8 mouse cellular contexts compared by ENCODE assay signal in genomic region chr3:95929581-95930470, GRCm38 (mm10). TPM values are rescaled to one million over a fixed set of nuclear protein-coding genes. Genes with fewer than 3 reads are reported as not detected.
DNase-seq lines count a peak whose midpoint lies in the region; ATAC-seq and TF ChIP-seq lines count a peak whose summit lies in the region.

No protein-coding gene starts in this region.

- no peak; the same call in 1 of the 2 replicates for TF ChIP-seq CTCF in gastrocnemius, adult 2 months (IDR thresholded peaks at IDR 0.05)
- no peak for TF ChIP-seq CTCF in lung, adult 2 months (IDR thresholded peaks at IDR 0.05; ENCODE audit: insufficient read depth, low read length)

- peaks cover 5% of the 10 kb centered on the region for H3K36me3 ChIP-seq in intestine, embryonic 16.5 days (ENCODE audit: control insufficient read depth, insufficient read depth, low read length)
- peaks cover 4% of the 10 kb centered on the region; the same call in 1 of the 2 replicates for H3K36me3 ChIP-seq in neural tube, embryonic 14.5 days (ENCODE audit: control insufficient read depth, insufficient read depth, low read length)

- WGBS in intestine, embryonic 16.5 days: under 1% methylated on average over 105 of the region's 105 CpGs
- WGBS in lung, adult 2 months: under 1% methylated on average over 105 of the region's 105 CpGs
- WGBS in neural tube, embryonic 14.5 days: under 1% methylated on average over 105 of the region's 105 CpGs

- no peaks in the 10 kb centered on the region for H3K9me3 ChIP-seq in intestine, embryonic 16.5 days (ENCODE audit: control insufficient read depth, low read length)
- H3K9me3 ChIP-seq in neural tube, embryonic 14.5 days (ENCODE audit: control insufficient read depth, low read length): no peaks in the 10 kb centered on the region

- peak overlapping the region; percentile 97 for H3K4me3 ChIP-seq in gastrocnemius, adult 2 months
- peak overlapping the region; percentile 86 for H3K4me3 ChIP-seq in intestine, embryonic 16.5 days (ENCODE audit: low read length)
- peak overlapping the region; percentile 75 for H3K4me3 ChIP-seq in lung, adult 2 months (replicated peaks; ENCODE audit: extremely low read depth, low read depth, low read length)
- peak overlapping the region; percentile 85 for H3K4me3 ChIP-seq in neural tube, embryonic 14.5 days (ENCODE audit: low read depth, low read length)

- ATAC-seq in intestine, embryonic 16.5 days: peak; percentile 45
- ATAC-seq in neural tube, embryonic 14.5 days (ENCODE audit: low read depth): peak; percentile 54

- intact Hi-C loops in gastrocnemius, adult 2 months (cut with DNase I): loop anchor here (2.0 kb wide), 1 partner anchor 21 kb away; no protein-coding TSS in a partner anchor

- peak overlapping the region; percentile 90 for H3K27ac ChIP-seq in gastrocnemius, adult 2 months
- peak overlapping the region; percentile 88 for H3K27ac ChIP-seq in intestine, embryonic 16.5 days (ENCODE audit: low read length)
- peak overlapping the region; percentile 72 for H3K27ac ChIP-seq in neural tube, embryonic 14.5 days (ENCODE audit: low read depth, low read length)

- DNase-seq in layer of hippocampus, postnatal 36 days: peak; percentile 23 to 30
- no peak for DNase-seq in layer of hippocampus, adult 8-10 months (ENCODE audit: low spot score in 2 of 2)
- DNase-seq in cerebellum, postnatal 14 days: peak; percentile 48 to 58
- peak; percentile 64 for DNase-seq in gastrocnemius, adult 2 months
- DNase-seq in lung, adult 2 months: peak; percentile 63
- peak; percentile 28 to 42 for DNase-seq in thymus, adult 18-20 months

- no peak for TF ChIP-seq POLR2A in lung, adult 2 months (IDR thresholded peaks at IDR 0.05; ENCODE audit: borderline replicate concordance, extremely low read depth, low read depth, low read length)

- peak overlapping the region; percentile 85 for H3K9ac ChIP-seq in intestine, embryonic 16.5 days (ENCODE audit: low read depth, low read length)
- H3K9ac ChIP-seq in neural tube, embryonic 14.5 days (replicated peaks; ENCODE audit: low read depth, low read length): peak overlapping the region; percentile 77

- H3K4me1 ChIP-seq in intestine, embryonic 16.5 days (ENCODE audit: control insufficient read depth, insufficient read depth, low read length): peaks cover 10% of the 10 kb centered on the region
- peaks cover 3% of the 10 kb centered on the region for H3K4me1 ChIP-seq in lung, adult 2 months (ENCODE audit: control insufficient read depth, insufficient read depth, low read length)
- no peaks in the 10 kb centered on the region for H3K4me1 ChIP-seq in neural tube, embryonic 14.5 days (ENCODE audit: control insufficient read depth, insufficient read depth, low read length)

- H3K27me3 ChIP-seq in intestine, embryonic 16.5 days (replicated peaks; ENCODE audit: control insufficient read depth, insufficient read depth, low read length): no peaks in the 10 kb centered on the region
- H3K27me3 ChIP-seq in neural tube, embryonic 14.5 days (ENCODE audit: control insufficient read depth, insufficient read depth, low read length): peaks cover 2% of the 10 kb centered on the region; the same call in 1 of the 2 replicates

- peak overlapping the region; percentile 67 for H3K4me2 ChIP-seq in intestine, embryonic 16.5 days (ENCODE audit: low read depth, low read length)
- peak overlapping the region; percentile 67 for H3K4me2 ChIP-seq in neural tube, embryonic 14.5 days (ENCODE audit: low read depth, low read length)

RNA-seq across cellular contexts. Expression of gene Anp32e, which starts 0.8 kb away (rescaled TPM):
- 10 to 100 TPM; 77.4 to 94.7 TPM for total RNA-seq in layer of hippocampus, postnatal 36 days (2021)
- 10 to 100 TPM; 68.6 to 95.5 (median 95.0) TPM for total RNA-seq in layer of hippocampus, adult 8-10 months (2022)
- 10 to 100 TPM; 76.4 to 89.9 TPM for total RNA-seq in gastrocnemius, adult 2 months (2021)
- 140 and 150 TPM in 2 replicates for polyA plus RNA-seq in intestine, embryonic 16.5 days (2015; fragmentation: Nextera tagmentation; extraction: Ambion mirVana)
- 11.4 and 17.4 TPM in 2 replicates for polyA plus RNA-seq in lung, adult 2 months (2012; rRNA removed)
- polyA plus RNA-seq in neural tube, embryonic 14.5 days (2014; fragmentation: Nextera tagmentation; extraction: Ambion mirVana): 36.5 and 55.8 TPM in 2 replicates

RNA-seq across cellular contexts. Expression of gene Car14, which starts 25.3 kb away (rescaled TPM):
- total RNA-seq in layer of hippocampus, postnatal 36 days (2021): 10 to 100 TPM in 1 of 2 experiments, 1 to 10 TPM in 1; 9.0 to 12.2 TPM
- total RNA-seq in layer of hippocampus, adult 8-10 months (2022): 10 to 100 TPM in 3 of 4 experiments, 1 to 10 TPM in 1; 9.8 to 14.4 (median 11.1) TPM
- 100 to 1,000 TPM in 1 of 2 experiments, 10 to 100 TPM in 1; 81.2 to 115 TPM for total RNA-seq in gastrocnemius, adult 2 months (2021)
- 0.76 and 1.1 TPM in 2 replicates for polyA plus RNA-seq in intestine, embryonic 16.5 days (2015; fragmentation: Nextera tagmentation; extraction: Ambion mirVana)
- 28.8 and 36.1 TPM in 2 replicates for polyA plus RNA-seq in lung, adult 2 months (2012; rRNA removed)
- polyA plus RNA-seq in neural tube, embryonic 14.5 days (2014; fragmentation: Nextera tagmentation; extraction: Ambion mirVana): 0.12 and 0.89 TPM in 2 replicates

RNA-seq across cellular contexts. Expression of gene Aph1a, which starts 36.1 kb away (rescaled TPM):
- 10 to 100 TPM; 72.2 to 83.3 TPM for total RNA-seq in layer of hippocampus, postnatal 36 days (2021)
- 10 to 100 TPM; 53.9 to 75.7 (median 70.1) TPM for total RNA-seq in layer of hippocampus, adult 8-10 months (2022)
- 10 to 100 TPM; 41.0 to 50.3 TPM for total RNA-seq in gastrocnemius, adult 2 months (2021)
- polyA plus RNA-seq in intestine, embryonic 16.5 days (2015; fragmentation: Nextera tagmentation; extraction: Ambion mirVana): 47.7 and 55.6 TPM in 2 replicates
- polyA plus RNA-seq in lung, adult 2 months (2012; rRNA removed): 159 and 160 TPM in 2 replicates
- 27.3 and 35.4 TPM in 2 replicates for polyA plus RNA-seq in neural tube, embryonic 14.5 days (2014; fragmentation: Nextera tagmentation; extraction: Ambion mirVana)

RNA-seq across cellular contexts. Expression of gene BC028528, which starts 38.0 kb away (rescaled TPM):
- 1 to 10 TPM; 2.5 to 3.6 TPM for total RNA-seq in layer of hippocampus, postnatal 36 days (2021)
- 10 to 100 TPM in 1 of 4 experiments, 1 to 10 TPM in 3; 2.9 to 11.2 (median 5.9) TPM for total RNA-seq in layer of hippocampus, adult 8-10 months (2022)
- total RNA-seq in gastrocnemius, adult 2 months (2021): 1 to 10 TPM; 1.4 to 2.1 TPM
- polyA plus RNA-seq in intestine, embryonic 16.5 days (2015; fragmentation: Nextera tagmentation; extraction: Ambion mirVana): 18.4 and 19.8 TPM in 2 replicates
- polyA plus RNA-seq in lung, adult 2 months (2012; rRNA removed): 81.5 and 113 TPM in 2 replicates
- 12.3 and 25.0 TPM in 2 replicates for polyA plus RNA-seq in neural tube, embryonic 14.5 days (2014; fragmentation: Nextera tagmentation; extraction: Ambion mirVana)

RNA-seq across cellular contexts. Expression of gene Ciart, which starts 47.8 kb away (rescaled TPM):
- 10 to 100 TPM in 1 of 2 experiments, 1 to 10 TPM in 1; 8.1 to 12.9 TPM for total RNA-seq in layer of hippocampus, postnatal 36 days (2021)
- total RNA-seq in layer of hippocampus, adult 8-10 months (2022): 10 to 100 TPM; 13.7 to 30.2 (median 21.4) TPM
- 1 to 10 TPM; 2.7 to 9.3 TPM for total RNA-seq in gastrocnemius, adult 2 months (2021)
- polyA plus RNA-seq in intestine, embryonic 16.5 days (2015; fragmentation: Nextera tagmentation; extraction: Ambion mirVana): 6.4 and 7.6 TPM in 2 replicates
- 26.1 and 29.3 TPM in 2 replicates for polyA plus RNA-seq in lung, adult 2 months (2012; rRNA removed)
- 3.3 and 4.6 TPM in 2 replicates for polyA plus RNA-seq in neural tube, embryonic 14.5 days (2014; fragmentation: Nextera tagmentation; extraction: Ambion mirVana)

Comparison
In these comparisons a context has a peak if more than half of its experiments do, and no peak if none do; other contexts are left out.
1. DNase-seq: peak in layer of hippocampus, postnatal 36 days (2 of 2), cerebellum, postnatal 14 days (2 of 2), gastrocnemius, adult 2 months (single experiment), lung, adult 2 months (single experiment) and thymus, adult 18-20 months (2 of 2); none in layer of hippocampus, adult 8-10 months (0 of 2).
2. RNA of gene Car14, which starts 25.3 kb away (total RNA-seq): 81.2 to 115 TPM in gastrocnemius, adult 2 months; 9.0 to 12.2 TPM in layer of hippocampus, postnatal 36 days and 9.8 to 14.4 TPM in layer of hippocampus, adult 8-10 months; every median in the first group is over 4 times any median in the second.
3. Peak in every context shown above with its lines, with median percentiles within 50 percentile points of each other: H3K27ac ChIP-seq and H3K4me3 ChIP-seq.